Mouse (Mus musculus): Measurements from ENCODE around the gene Afg1l.
A peak's percentile ranks its signal among the peaks of the same experiment; 100 is the strongest.

Gene Afg1l

GRCm38 (mm10) chr10:42384946-42385644, 93.3 kb downstream of the Afg1l start:
- DNase-seq (ENCODE audit: extremely low read depth, low read depth, low spot score) = no peak

GRCm38 (mm10) chr10:42383708-42384107, 94.7 kb downstream of the Afg1l start:
- no peak for DNase-seq (ENCODE audit: extremely low read depth, low read depth, low spot score)

- no peak for DNase-seq (ENCODE audit: extremely low read depth, low read depth, low spot score)
Measured at GRCm38 (mm10) chr10:42364216-42364615, 114.1 kb downstream of the Afg1l start.

GRCm38 (mm10) chr10:42355980-42356379, 122.4 kb downstream of the Afg1l start:
- DNase-seq (ENCODE audit: extremely low read depth, low read depth, low spot score) = no peak

GRCm38 (mm10) chr10:42347986-42348385, 130.4 kb downstream of the Afg1l start:
- no peak for DNase-seq (ENCODE audit: extremely low read depth, low read depth, low spot score)

GRCm38 (mm10) chr10:42347127-42347526, 131.2 kb downstream of the Afg1l start:
- peak; percentile 21 for DNase-seq (ENCODE audit: extremely low read depth, low read depth, low spot score)

GRCm38 (mm10) chr10:42346179-42346877, 132.0 kb downstream of the Afg1l start:
- DNase-seq (ENCODE audit: extremely low read depth, low read depth, low spot score) = no peak

GRCm38 (mm10) chr10:42342714-42343113, 135.7 kb downstream of the Afg1l start:
- DNase-seq (ENCODE audit: extremely low read depth, low read depth, low spot score) = no peak

- DNase-seq (ENCODE audit: extremely low read depth, low read depth, low spot score) = no peak
Measured at GRCm38 (mm10) chr10:42341815-42342457, 136.4 kb downstream of the Afg1l start.

GRCm38 (mm10) chr10:42340426-42340793, 138.0 kb downstream of the Afg1l start:
- DNase-seq (ENCODE audit: extremely low read depth, low read depth, low spot score) = no peak

GRCm38 (mm10) chr10:42339773-42340425, 138.5 kb downstream of the Afg1l start:
- no peak for DNase-seq (ENCODE audit: extremely low read depth, low read depth, low spot score)

- DNase-seq (ENCODE audit: extremely low read depth, low read depth, low spot score) = no peak
Measured at GRCm38 (mm10) chr10:42338456-42338855, 139.9 kb downstream of the Afg1l start.

GRCm38 (mm10) chr10:42327576-42327975, 150.8 kb downstream of the Afg1l start:
- DNase-seq (ENCODE audit: extremely low read depth, low read depth, low spot score) = no peak

GRCm38 (mm10) chr10:42325305-42325704, 153.1 kb downstream of the Afg1l start:
- no peak for DNase-seq (ENCODE audit: extremely low read depth, low read depth, low spot score)

GRCm38 (mm10) chr10:42323978-42324377, 154.4 kb downstream of the Afg1l start:
- DNase-seq (ENCODE audit: extremely low read depth, low read depth, low spot score) = no peak

GRCm38 (mm10) chr10:42313222-42313786, 165.1 kb downstream of the Afg1l start:
- no peak for DNase-seq (ENCODE audit: extremely low read depth, low read depth, low spot score)

- no peak for DNase-seq (ENCODE audit: extremely low read depth, low read depth, low spot score)
Measured at GRCm38 (mm10) chr10:42312557-42312956, 165.8 kb downstream of the Afg1l start.

GRCm38 (mm10) chr10:42308687-42308987, 169.7 kb downstream of the Afg1l start:
- DNase-seq (ENCODE audit: extremely low read depth, low read depth, low spot score) = no peak

- no peak for DNase-seq (ENCODE audit: extremely low read depth, low read depth, low spot score)
Measured at GRCm38 (mm10) chr10:42307980-42308686, 170.2 kb downstream of the Afg1l start.

- DNase-seq (ENCODE audit: extremely low read depth, low read depth, low spot score) = no peak
Measured at GRCm38 (mm10) chr10:42306422-42306821, 171.9 kb downstream of the Afg1l start.

- no peak for DNase-seq (ENCODE audit: extremely low read depth, low read depth, low spot score)
Measured at GRCm38 (mm10) chr10:42300805-42301204, 177.6 kb downstream of the Afg1l start.
